Mouse (Mus musculus) CH12.LX (cell line): ENCODE measurements around the gene Angptl6. TPM values are rescaled to one million over a fixed set of nuclear protein-coding genes. Genes with fewer than 3 reads are reported as not detected.

Source experiments
- DNase-seq: peaks from one replicate; pipeline ENCODE4 v3.0.0-alpha.2; 2013; ENCODE audit errors: extremely low read depth
- H3K27ac ChIP-seq: 2 replicates; pipeline ENCODE4 v1.5.1; 2012; ENCODE audit warnings: low read depth, mild to moderate bottlenecking, control low read depth, moderate library complexity; ENCODE audit not compliant: insufficient read depth
- H3K27me3 ChIP-seq: replicated peaks from 2 replicates; pipeline ENCODE3; 2012; ENCODE audit warnings: inconsistent platforms
- H3K36me3 ChIP-seq, 2 experiments: replicated peaks in 1 of 2; 2 replicates each; pipeline versions ENCODE3 to v1.6.1; 2012; ENCODE audit warnings: inconsistent platforms in 1 of 2, low read length in 1 of 2, mild to moderate bottlenecking in 1 of 2, mixed read lengths in 1 of 2, moderate library complexity in 1 of 2; ENCODE audit not compliant: control insufficient read depth in 1 of 2, insufficient read depth in 1 of 2
- H3K4me1 ChIP-seq, 2 experiments: 2 replicates each; pipeline ENCODE4 v1.6.1; 2012; ENCODE audit warnings: inconsistent platforms in 1 of 2, moderate library complexity in 1 of 2; ENCODE audit not compliant: insufficient read depth in 2 of 2, control insufficient read depth in 1 of 2
- H3K4me2 ChIP-seq: 2 replicates; pipeline ENCODE4 v1.6.1; 2012; ENCODE audit warnings: low read depth, mild to moderate bottlenecking, control low read depth; ENCODE audit not compliant: poor library complexity, insufficient read depth, severe bottlenecking
- H3K4me3 ChIP-seq, 3 experiments: fragments of 150-350 bp in 1 of 3; sonication (generic) in 1 of 3; replicated peaks in 1 of 3; 2 replicates each; pipeline versions ENCODE3 to v1.5.1; 2011 to 2012; ENCODE audit warnings: low read depth in 2 of 3, low read length in 2 of 3, mild to moderate bottlenecking in 2 of 3, moderate library complexity in 2 of 3, control low read depth in 1 of 3, improper control_type of control experiment in 1 of 3, inconsistent platforms in 1 of 3, mixed read lengths in 1 of 3; ENCODE audit not compliant: poor library complexity in 1 of 3
- H3K79me2 ChIP-seq: replicated peaks from 2 replicates; pipeline ENCODE4 v1.6.1; 2012; ENCODE audit warnings: mild to moderate bottlenecking, moderate library complexity; ENCODE audit not compliant: control insufficient read depth, poor library complexity, insufficient read depth, severe bottlenecking; ENCODE audit errors: extremely low read depth
- H3K9ac ChIP-seq: 2 replicates; pipeline ENCODE4 v1.6.1; 2012; ENCODE audit warnings: low read depth, mild to moderate bottlenecking, control low read depth, moderate library complexity; ENCODE audit not compliant: insufficient read depth
- H3K9me3 ChIP-seq: replicated peaks from 2 replicates; pipeline ENCODE3; 2012; ENCODE audit warnings: low read length, inconsistent platforms, mixed read lengths
- CHD2 ChIP-seq: IDR thresholded peaks from 2 replicates; pipeline ENCODE4 v1.6.1; 2011; ENCODE audit warnings: low read length, improper control_type of control experiment
- GABPA ChIP-seq: IDR thresholded peaks from 2 replicates; pipeline ENCODE4 v1.6.1; 2012; ENCODE audit warnings: low read depth, low read length, improper control_type of control experiment, inconsistent platforms; ENCODE audit not compliant: insufficient replicate concordance
- MAX ChIP-seq: IDR thresholded peaks from 2 replicates; pipeline ENCODE4 v1.6.1; 2011; ENCODE audit warnings: low read length, improper control_type of control experiment
- MAZ ChIP-seq: IDR thresholded peaks from 2 replicates; pipeline ENCODE4 v1.6.1; 2012; ENCODE audit warnings: low read depth, mild to moderate bottlenecking, inconsistent platforms, low read length, improper control_type of control experiment, moderate library complexity
- POLR2A ChIP-seq: IDR thresholded peaks from 2 replicates; pipeline ENCODE4 v1.6.1; 2011; ENCODE audit warnings: low read depth, mild to moderate bottlenecking, improper control_type of control experiment, low read length
- TBP ChIP-seq: conservative IDR thresholded peaks from 2 replicates; pipeline ENCODE4 v1.6.1; 2011; ENCODE audit warnings: low read depth, low read length, improper control_type of control experiment
- ZC3H11A ChIP-seq: IDR thresholded peaks from 2 replicates; pipeline ENCODE4 v1.6.1; 2012; ENCODE audit warnings: low read depth, mild to moderate bottlenecking, inconsistent platforms, low read length, improper control_type of control experiment
- dilution Hi-C: fragments of 300-500 bp; cut with MboI; formaldehyde crosslinking; loops from 2 replicates; pipeline ENCODE4 v1.14.3; 2020; ENCODE audit warnings: low sequenced_read_pairs; ENCODE audit not compliant: extremely low pct_unique_long_range_greater_than_20kb, extremely low pct_ligation_motif_present
- in situ Hi-C: fragments of 300-500 bp; cut with MboI; formaldehyde crosslinking; loops from 3 replicates; pipeline ENCODE4 v1.14.3; 2019; ENCODE audit warnings: low sequenced_read_pairs, low pct_ligation_motif_present, low pct_unique_long_range_greater_than_20kb, mixed read lengths
- polyA plus RNA-seq: library from polyadenylated mRNA; unstranded; fragments of >175 nt; gene quantifications from 2 replicates; pipeline ENCODE4 v1.2.1, GENCODE M21; 2012; ENCODE audit warnings: low read depth; ENCODE audit not compliant: insufficient read length
- total RNA-seq, 2 experiments: library from RNA; depleted of rRNA; stranded (reverse); fragments of 300-350 nt in 1 of 2; fragments of >200 nt in 1 of 2; gene quantifications; 2 replicates each; pipeline ENCODE4 v1.2.3; 2012 to 2014

Gene Angptl6
- total and polyA plus RNA-seq, 3 experiments = 0.57 to 11.8 (median 2.0) TPM

DNA sequence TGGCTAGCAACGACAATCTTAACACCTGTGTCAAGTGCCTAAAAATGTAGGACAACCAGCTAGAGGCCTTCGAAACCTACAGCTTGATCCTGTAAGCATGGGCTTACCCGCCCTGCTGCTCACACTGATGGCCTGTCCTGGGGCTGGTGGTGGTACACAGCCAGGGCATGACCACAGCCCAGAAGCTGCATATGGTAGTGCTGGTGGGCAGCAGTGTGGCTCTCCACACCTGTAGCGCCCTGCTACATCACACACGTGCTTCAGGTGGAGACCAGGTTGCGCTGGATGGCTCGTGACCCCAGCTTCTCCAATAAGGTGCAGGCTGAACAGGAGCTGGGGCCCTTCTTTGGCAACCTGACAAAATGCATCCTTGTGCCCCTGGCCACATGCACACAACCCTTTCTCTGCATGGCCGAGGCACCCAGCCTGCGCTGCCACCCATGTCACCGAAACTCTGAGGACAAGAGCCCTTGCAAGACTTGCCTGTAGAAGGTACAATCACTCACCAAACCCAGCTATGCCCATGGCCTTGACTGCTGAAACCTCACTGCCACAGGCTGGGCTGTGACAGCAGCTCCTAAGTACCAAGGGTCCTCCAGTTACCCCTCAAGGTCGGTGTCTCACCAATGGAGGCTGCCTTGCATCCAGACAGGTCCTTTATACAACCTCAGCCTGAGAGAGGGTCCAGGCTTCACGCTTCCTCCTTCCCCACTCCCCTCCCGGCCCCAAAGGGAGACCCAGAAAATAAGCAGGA is 14.2 kb upstream of the Angptl6 start:
- peaks cover 74 to 85% of the 10 kb centered on the region in 2 experiments for H3K36me3 ChIP-seq
- dilution Hi-C loops (no loop called here), in situ Hi-C loops (no loop called here)
- no peak overlapping the region for H3K4me3 ChIP-seq
- peaks cover 17 to 54% of the 10 kb centered on the region in 2 experiments for H3K4me1 ChIP-seq
- TF ChIP-seq MAX (no peak), CHD2 (0 out of 2 replicates have a peak, but pooled peaks have one; percentile 16)
- DNase-seq = no peak
- peaks cover 47% of the 10 kb centered on the region for H3K79me2 ChIP-seq
- H3K9me3 ChIP-seq = no peaks in the 10 kb centered on the region
- H3K9ac ChIP-seq = no peak overlapping the region
- no peak overlapping the region for H3K4me2 ChIP-seq
- H3K27ac ChIP-seq = no peak overlapping the region
- H3K27me3 ChIP-seq = no peaks in the 10 kb centered on the region

DNA sequence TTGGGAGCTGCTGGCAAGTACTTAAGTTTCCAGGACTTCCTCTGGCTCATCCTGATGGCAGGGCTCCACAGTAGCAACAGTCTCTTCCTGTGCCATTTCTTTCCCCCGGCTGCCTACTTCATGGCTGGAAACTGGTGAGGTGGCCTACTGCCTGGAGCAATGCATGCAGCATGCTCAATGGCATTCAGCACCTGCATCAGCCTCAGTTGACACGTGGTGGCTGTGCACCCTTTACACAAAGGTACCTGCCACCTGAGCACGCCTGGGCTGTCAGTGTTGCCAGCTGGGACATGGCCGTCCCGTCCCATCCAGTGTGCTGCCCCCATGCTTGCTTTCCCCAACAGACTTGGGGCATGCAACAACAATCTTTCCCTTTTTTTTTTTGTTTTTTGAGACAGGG is 13.5 kb upstream of the Angptl6 start:
- no peak overlapping the region for H3K27ac ChIP-seq
- dilution Hi-C loops = no loop called here
- no peaks in the 10 kb centered on the region for H3K9me3 ChIP-seq
- no peak overlapping the region for H3K4me2 ChIP-seq
- H3K36me3 ChIP-seq = peaks cover 74 to 85% of the 10 kb centered on the region in 2 experiments
- peak; percentile 42 for DNase-seq
- H3K4me1 ChIP-seq = peaks cover 17 to 54% of the 10 kb centered on the region in 2 experiments
- peaks cover 51% of the 10 kb centered on the region for H3K79me2 ChIP-seq
- no peak overlapping the region for H3K9ac ChIP-seq
- in situ Hi-C loops = no loop called here
- H3K27me3 ChIP-seq = no peaks in the 10 kb centered on the region
- H3K4me3 ChIP-seq = no peak overlapping the region
- TF ChIP-seq POLR2A (peak; percentile 69), CHD2 (0 out of 2 replicates have a peak, but pooled peaks have one; percentile 32), GABPA (no peak), TBP (no peak)

DNA sequence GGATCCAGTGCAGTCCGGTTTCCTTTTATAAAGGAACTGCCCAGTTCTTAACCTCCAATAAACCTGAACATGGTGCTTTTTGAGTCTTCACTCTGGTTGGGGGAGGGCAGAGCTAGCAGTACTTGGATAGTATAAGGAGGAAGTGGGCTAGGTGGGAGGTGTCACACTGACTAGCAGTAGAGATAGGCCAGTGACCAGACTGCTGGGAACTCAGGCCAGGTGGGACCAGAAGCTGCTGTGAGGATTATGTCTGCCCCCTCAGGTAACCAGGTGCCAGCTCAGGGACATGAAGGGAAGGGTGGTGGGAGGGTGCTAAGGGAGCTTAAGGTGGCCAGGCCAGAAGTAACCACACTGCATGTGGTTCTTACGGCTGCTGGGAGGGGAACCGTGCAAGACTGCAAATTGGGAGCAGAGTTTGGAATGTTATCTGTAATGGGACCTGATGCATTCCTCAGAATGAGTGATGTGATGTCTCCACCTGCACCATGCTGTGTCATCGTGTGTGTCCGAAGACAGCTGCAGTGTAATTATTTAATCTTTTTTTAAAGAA is 12.7 kb upstream of the Angptl6 start:
- Histone ChIP-seq H3K27ac (peak overlapping the region; percentile 28; the same call in 1 of the 2 replicates), H3K9me3 (no peaks in the 10 kb centered on the region), H3K36me3 (peaks cover 74 to 79% of the 10 kb centered on the region in 2 experiments), H3K27me3 (no peaks in the 10 kb centered on the region)
- in situ Hi-C loops = no loop called here
- peak; percentile 44 for DNase-seq
- no peak for TF ChIP-seq ZC3H11A
- TF ChIP-seq MAZ = no peak
- TF ChIP-seq, all 38 proteins: peak for 0
- H3K4me1 ChIP-seq = peaks cover 16 to 50% of the 10 kb centered on the region in 2 experiments
- no peak overlapping the region for H3K4me2 ChIP-seq
- H3K79me2 ChIP-seq = peaks cover 42% of the 10 kb centered on the region
- H3K4me3 ChIP-seq = no peak overlapping the region
- dilution Hi-C loops = no loop called here
- no peak overlapping the region for H3K9ac ChIP-seq
